Mouse (Mus musculus): ENCODE results near the gene Macrod2. TPM values are rescaled to one million over a fixed set of nuclear protein-coding genes. Genes with fewer than 3 reads are reported as not detected.

Gene Macrod2
- polyA plus RNA-seq, 1 experiment from 2014 or later, result 65.9 TPM

DNA sequence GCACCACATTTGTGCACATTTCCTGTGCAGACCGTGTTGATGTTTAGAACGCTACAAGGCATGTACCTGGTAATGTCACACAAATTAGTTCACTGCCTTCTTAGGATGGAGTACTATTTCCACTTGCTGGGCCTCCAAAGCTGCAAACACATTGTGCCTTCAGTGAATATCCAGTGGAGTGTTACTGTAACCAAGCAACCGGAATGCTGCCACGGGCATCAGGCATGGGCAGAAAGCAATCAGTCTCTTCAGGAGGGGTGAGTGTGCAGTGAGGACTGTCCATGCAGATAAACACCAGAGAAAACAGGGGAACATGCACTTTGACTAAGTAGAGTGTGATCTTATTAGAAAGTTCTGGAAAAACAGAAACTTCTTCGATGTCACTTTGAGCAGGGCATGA is 1792.3 kb downstream of the Macrod2 start:
- no peak overlapping the region for H3K9ac ChIP-seq (replicated peaks; ENCODE audit: low read depth, low read length)
- no peaks in the 10 kb centered on the region for H3K27me3 ChIP-seq (ENCODE audit: control insufficient read depth, insufficient read depth, low read length)
- H3K4me1 ChIP-seq (ENCODE audit: control insufficient read depth, insufficient read depth, low read length), result peaks cover 5% of the 10 kb centered on the region; the same call in 1 of the 2 replicates
- ATAC-seq (ENCODE audit: low read depth), result peak; percentile 96
- 32% methylated on average over 5 of the region's 5 CpGs for WGBS
- H3K9me3 ChIP-seq (ENCODE audit: control insufficient read depth, low read length), result no peaks in the 10 kb centered on the region
- H3K4me2 ChIP-seq (ENCODE audit: low read depth, low read length), result no peak overlapping the region
- no peaks in the 10 kb centered on the region for H3K36me3 ChIP-seq (ENCODE audit: control insufficient read depth, insufficient read depth, low read length)
- H3K27ac ChIP-seq (ENCODE audit: low read depth, low read length), result peak overlapping the region; percentile 10; the same call in 1 of the 2 replicates
- no peak overlapping the region for H3K4me3 ChIP-seq (ENCODE audit: low read depth, low read length)

- Histone ChIP-seq H3K4me2 (ENCODE audit: low read depth, low read length) (no peak overlapping the region), H3K4me1 (ENCODE audit: control insufficient read depth, insufficient read depth, low read length) (no peaks in the 10 kb centered on the region), H3K9me3 (ENCODE audit: control insufficient read depth, low read length) (no peaks in the 10 kb centered on the region), H3K4me3 (ENCODE audit: low read depth, low read length) (no peak overlapping the region), H3K27ac (ENCODE audit: low read depth, low read length) (no peak overlapping the region), H3K36me3 (ENCODE audit: control insufficient read depth, insufficient read depth, low read length) (no peaks in the 10 kb centered on the region), H3K27me3 (ENCODE audit: control insufficient read depth, insufficient read depth, low read length) (no peaks in the 10 kb centered on the region), H3K9ac (replicated peaks; ENCODE audit: low read depth, low read length) (no peak overlapping the region)
- WGBS, result 77% methylated on average over 1 of the region's 1 CpGs
- no peak for ATAC-seq (ENCODE audit: low read depth)
These were observed 1822.3 kb downstream of the Macrod2 start for GRCm38 (mm10) chr2:142217371-142217770.

- H3K27ac ChIP-seq (ENCODE audit: low read depth, low read length), result no peak overlapping the region
- H3K4me2 ChIP-seq (ENCODE audit: low read depth, low read length), result no peak overlapping the region
- H3K9ac ChIP-seq (replicated peaks; ENCODE audit: low read depth, low read length), result no peak overlapping the region
- H3K27me3 ChIP-seq (ENCODE audit: control insufficient read depth, insufficient read depth, low read length), result no peaks in the 10 kb centered on the region
- H3K4me1 ChIP-seq (ENCODE audit: control insufficient read depth, insufficient read depth, low read length), result no peaks in the 10 kb centered on the region
- no peaks in the 10 kb centered on the region for H3K36me3 ChIP-seq (ENCODE audit: control insufficient read depth, insufficient read depth, low read length)
- no peak overlapping the region for H3K4me3 ChIP-seq (ENCODE audit: low read depth, low read length)
- H3K9me3 ChIP-seq (ENCODE audit: control insufficient read depth, low read length), result no peaks in the 10 kb centered on the region
- no peak for ATAC-seq (ENCODE audit: low read depth)
- 53% methylated on average over 8 of the region's 8 CpGs for WGBS
These were observed 1827.2 kb downstream of the Macrod2 start for GRCm38 (mm10) chr2:142222137-142222921.

DNA sequence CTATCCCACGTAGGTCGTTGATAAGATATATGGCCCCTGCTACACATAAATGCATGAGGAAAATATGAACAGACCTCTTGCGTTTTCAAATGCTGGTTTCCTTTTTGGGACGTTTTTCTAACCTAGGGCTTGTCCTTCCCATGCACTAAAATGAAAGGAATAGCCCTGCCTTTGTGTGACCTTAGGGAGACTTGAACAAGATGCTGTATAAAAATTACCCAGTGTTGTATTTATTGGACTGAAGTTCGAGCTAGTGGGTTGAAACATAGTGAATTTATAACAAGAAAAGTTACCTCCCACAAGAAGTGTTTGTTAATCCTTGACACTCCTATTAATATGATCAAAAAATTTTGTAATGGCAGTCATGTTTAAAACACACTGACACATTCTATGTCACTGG is 1827.8 kb downstream of the Macrod2 start:
- Histone ChIP-seq H3K27me3 (ENCODE audit: control insufficient read depth, insufficient read depth, low read length) (no peaks in the 10 kb centered on the region), H3K4me1 (ENCODE audit: control insufficient read depth, insufficient read depth, low read length) (no peaks in the 10 kb centered on the region), H3K9ac (replicated peaks; ENCODE audit: low read depth, low read length) (no peak overlapping the region), H3K4me3 (ENCODE audit: low read depth, low read length) (no peak overlapping the region), H3K9me3 (ENCODE audit: control insufficient read depth, low read length) (no peaks in the 10 kb centered on the region), H3K36me3 (ENCODE audit: control insufficient read depth, insufficient read depth, low read length) (no peaks in the 10 kb centered on the region), H3K4me2 (ENCODE audit: low read depth, low read length) (no peak overlapping the region), H3K27ac (ENCODE audit: low read depth, low read length) (no peak overlapping the region)
- no peak for ATAC-seq (ENCODE audit: low read depth)
- 47% methylated on average over 5 of the region's 5 CpGs for WGBS

- Histone ChIP-seq H3K9me3 (ENCODE audit: control insufficient read depth, low read length) (no peaks in the 10 kb centered on the region), H3K27me3 (ENCODE audit: control insufficient read depth, insufficient read depth, low read length) (no peaks in the 10 kb centered on the region), H3K4me3 (ENCODE audit: low read depth, low read length) (no peak overlapping the region), H3K9ac (replicated peaks; ENCODE audit: low read depth, low read length) (no peak overlapping the region), H3K4me2 (ENCODE audit: low read depth, low read length) (no peak overlapping the region), H3K27ac (ENCODE audit: low read depth, low read length) (no peak overlapping the region), H3K4me1 (ENCODE audit: control insufficient read depth, insufficient read depth, low read length) (no peaks in the 10 kb centered on the region), H3K36me3 (ENCODE audit: control insufficient read depth, insufficient read depth, low read length) (no peaks in the 10 kb centered on the region)
- ATAC-seq (ENCODE audit: low read depth), result no peak; the same call in 1 of the 2 replicates
- WGBS, result 47% methylated on average over 4 of the region's 4 CpGs
These were observed 1836.0 kb downstream of the Macrod2 start for GRCm38 (mm10) chr2:142230985-142231549.

DNA sequence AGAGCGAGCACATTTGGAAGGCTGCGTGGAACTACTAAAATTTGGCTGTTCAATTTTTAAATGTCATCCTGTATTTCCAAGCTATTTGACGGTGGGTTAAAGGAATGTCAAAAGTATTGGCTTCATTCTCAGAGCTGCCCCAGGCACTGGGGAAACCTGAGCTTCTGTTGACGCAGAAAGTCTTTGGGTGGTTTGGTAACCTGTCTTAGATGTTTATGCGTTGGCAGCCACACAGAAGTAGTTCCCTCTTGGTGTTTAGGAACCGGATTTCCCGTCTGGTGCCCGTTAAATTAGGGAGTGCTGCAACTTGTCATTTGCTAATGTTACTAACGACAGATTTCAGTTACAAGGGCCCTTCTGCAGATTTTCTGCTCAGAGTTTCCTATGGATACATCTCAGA is 1837.7 kb downstream of the Macrod2 start:
- Histone ChIP-seq H3K9me3 (ENCODE audit: control insufficient read depth, low read length) (no peaks in the 10 kb centered on the region), H3K36me3 (ENCODE audit: control insufficient read depth, insufficient read depth, low read length) (no peaks in the 10 kb centered on the region), H3K4me2 (ENCODE audit: low read depth, low read length) (no peak overlapping the region), H3K4me3 (ENCODE audit: low read depth, low read length) (no peak overlapping the region), H3K4me1 (ENCODE audit: control insufficient read depth, insufficient read depth, low read length) (no peaks in the 10 kb centered on the region), H3K27ac (ENCODE audit: low read depth, low read length) (no peak overlapping the region), H3K9ac (replicated peaks; ENCODE audit: low read depth, low read length) (no peak overlapping the region), H3K27me3 (ENCODE audit: control insufficient read depth, insufficient read depth, low read length) (no peaks in the 10 kb centered on the region)
- ATAC-seq (ENCODE audit: low read depth), result no peak
- WGBS, result 91% methylated on average over 9 of the region's 9 CpGs

- 93% methylated on average over 4 of the region's 4 CpGs for WGBS
- H3K4me2 ChIP-seq (ENCODE audit: low read depth, low read length), result no peak overlapping the region
- ATAC-seq (ENCODE audit: low read depth), result no peak
These were observed 1848.4 kb downstream of the Macrod2 start for GRCm38 (mm10) chr2:142243483-142243882.

DNA sequence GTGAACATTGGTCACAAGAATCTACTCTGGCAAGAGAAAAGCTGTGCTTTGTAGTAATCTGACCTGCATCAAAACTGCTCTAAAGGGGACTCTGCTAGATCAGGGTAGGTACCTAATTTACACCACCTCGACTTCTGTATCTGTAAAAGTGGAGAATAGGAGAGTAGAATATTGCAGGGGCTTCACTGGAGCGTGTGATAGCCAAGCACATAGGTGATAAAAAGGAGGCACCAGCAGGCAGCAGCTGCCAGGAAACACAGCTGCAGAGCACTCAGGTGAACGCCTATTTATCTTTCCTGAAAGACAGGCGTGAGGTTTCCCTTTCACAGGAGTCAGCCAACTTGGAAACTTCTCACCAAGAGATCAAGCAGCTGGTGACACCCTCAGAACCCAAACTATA is 1855.3 kb downstream of the Macrod2 start:
- Histone ChIP-seq H3K4me2 (ENCODE audit: low read depth, low read length) (no peak overlapping the region), H3K4me1 (ENCODE audit: control insufficient read depth, insufficient read depth, low read length) (0 out of 2 replicates have a peak, but pooled peaks cover 3% of the 10 kb centered on the region), H3K27me3 (ENCODE audit: control insufficient read depth, insufficient read depth, low read length) (no peaks in the 10 kb centered on the region), H3K9ac (replicated peaks; ENCODE audit: low read depth, low read length) (no peak overlapping the region), H3K4me3 (ENCODE audit: low read depth, low read length) (no peak overlapping the region), H3K36me3 (ENCODE audit: control insufficient read depth, insufficient read depth, low read length) (no peaks in the 10 kb centered on the region), H3K27ac (ENCODE audit: low read depth, low read length) (no peak overlapping the region), H3K9me3 (ENCODE audit: control insufficient read depth, low read length) (no peaks in the 10 kb centered on the region)
- ATAC-seq (ENCODE audit: low read depth), result no peak
- WGBS, result 60% methylated on average over 4 of the region's 4 CpGs

More at GRCm38 (mm10) chr2:142243483-142243882, 1848.4 kb downstream of the Macrod2 start:
- Histone ChIP-seq H3K9me3 (ENCODE audit: control insufficient read depth, low read length) (no peaks in the 10 kb centered on the region), H3K27me3 (ENCODE audit: control insufficient read depth, insufficient read depth, low read length) (no peaks in the 10 kb centered on the region), H3K36me3 (ENCODE audit: control insufficient read depth, insufficient read depth, low read length) (no peaks in the 10 kb centered on the region), H3K9ac (replicated peaks; ENCODE audit: low read depth, low read length) (no peak overlapping the region), H3K4me3 (ENCODE audit: low read depth, low read length) (no peak overlapping the region), H3K27ac (ENCODE audit: low read depth, low read length) (no peak overlapping the region), H3K4me1 (ENCODE audit: control insufficient read depth, insufficient read depth, low read length) (no peaks in the 10 kb centered on the region)

DNA sequence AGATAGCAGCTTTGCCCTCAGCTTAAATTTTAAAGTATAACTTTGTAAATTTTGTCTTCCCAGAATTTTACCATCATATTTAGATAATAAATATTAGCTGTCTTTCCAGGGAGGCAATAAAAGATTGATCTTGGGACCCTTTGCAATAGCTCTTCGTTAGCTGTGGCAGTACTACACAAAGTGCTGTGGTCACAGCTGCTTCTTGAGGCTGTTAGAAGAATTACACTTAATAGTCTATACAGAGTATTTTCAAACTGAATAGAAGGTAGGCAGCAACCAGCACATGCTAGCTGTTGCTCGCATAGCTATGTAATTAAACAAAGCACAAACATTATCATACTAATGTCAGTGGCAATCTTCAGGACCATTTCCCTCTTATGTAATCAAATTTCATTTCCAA is 1856.4 kb downstream of the Macrod2 start:
- no peaks in the 10 kb centered on the region for H3K27me3 ChIP-seq (ENCODE audit: control insufficient read depth, insufficient read depth, low read length)
- no peak overlapping the region for H3K4me2 ChIP-seq (ENCODE audit: low read depth, low read length)
- no peak overlapping the region for H3K9ac ChIP-seq (replicated peaks; ENCODE audit: low read depth, low read length)
- H3K36me3 ChIP-seq (ENCODE audit: control insufficient read depth, insufficient read depth, low read length), result no peaks in the 10 kb centered on the region
- no peak overlapping the region for H3K4me3 ChIP-seq (ENCODE audit: low read depth, low read length)
- 0 out of 2 replicates have a peak, but pooled peaks cover 3% of the 10 kb centered on the region for H3K4me1 ChIP-seq (ENCODE audit: control insufficient read depth, insufficient read depth, low read length)
- no peak overlapping the region for H3K27ac ChIP-seq (ENCODE audit: low read depth, low read length)
- H3K9me3 ChIP-seq (ENCODE audit: control insufficient read depth, low read length), result no peaks in the 10 kb centered on the region
- WGBS, result 66% methylated on average over 2 of the region's 2 CpGs
- no peak for ATAC-seq (ENCODE audit: low read depth)
